Mouse (Mus musculus) olfactory bulb, adult 2 months (tissue): ENCODE data around the gene Krtap9-3.
A peak's percentile ranks its signal among the peaks of the same experiment; 100 is the strongest.

Source experiments
- CTCF ChIP-seq: fragments of 200-500 bp; IDR thresholded peaks from 2 replicates; pipeline ENCODE4 v1.5.1; 2012; ENCODE audit warnings: low read depth, mild to moderate bottlenecking, low read length, moderate library complexity; ENCODE audit not compliant: insufficient read depth
- POLR2A ChIP-seq: fragments of 200-500 bp; IDR thresholded peaks from 2 replicates; pipeline ENCODE4 v1.6.1; 2012; ENCODE audit warnings: mild to moderate bottlenecking, low read depth, low read length, moderate library complexity; ENCODE audit not compliant: insufficient read depth

GRCm38 (mm10) chr11:99574106-99574505 is 23.8 kb downstream of the Krtap9-3 start:
- TF ChIP-seq CTCF (peak; percentile 42; the same call in 1 of the 2 replicates), POLR2A (no peak)
